Mouse (Mus musculus) adrenal gland, postnatal 25 days (tissue): Measurements from ENCODE around the gene Xkrx. TPM values are rescaled to one million over a fixed set of nuclear protein-coding genes. Genes with fewer than 3 reads are reported as not detected.
"Not testable (repeated sequence)": the region's sequence is repeated elsewhere in the genome, so short reads cannot be mapped to it uniquely, and the experiment has no call there.

Source experiments
- DNase-seq: peaks from one replicate; pipeline ENCODE4 v3.0.0; 2021; ENCODE audit warnings: mixed read lengths
- long read RNA-seq: library from polyadenylated mRNA; stranded (forward); transcript quantifications from one replicate; pipeline ENCODE4 v2.0.0, GENCODE M21; 2021
- total RNA-seq: library from RNA; stranded (reverse); gene quantifications from 2 replicates; pipeline ENCODE4 v1.2.3, GENCODE M21; 2021

Xkrx gene
- total RNA-seq, result 1.7 and 2.1 TPM in 2 replicates
- long read RNA-seq, result 0 reads

DNA sequence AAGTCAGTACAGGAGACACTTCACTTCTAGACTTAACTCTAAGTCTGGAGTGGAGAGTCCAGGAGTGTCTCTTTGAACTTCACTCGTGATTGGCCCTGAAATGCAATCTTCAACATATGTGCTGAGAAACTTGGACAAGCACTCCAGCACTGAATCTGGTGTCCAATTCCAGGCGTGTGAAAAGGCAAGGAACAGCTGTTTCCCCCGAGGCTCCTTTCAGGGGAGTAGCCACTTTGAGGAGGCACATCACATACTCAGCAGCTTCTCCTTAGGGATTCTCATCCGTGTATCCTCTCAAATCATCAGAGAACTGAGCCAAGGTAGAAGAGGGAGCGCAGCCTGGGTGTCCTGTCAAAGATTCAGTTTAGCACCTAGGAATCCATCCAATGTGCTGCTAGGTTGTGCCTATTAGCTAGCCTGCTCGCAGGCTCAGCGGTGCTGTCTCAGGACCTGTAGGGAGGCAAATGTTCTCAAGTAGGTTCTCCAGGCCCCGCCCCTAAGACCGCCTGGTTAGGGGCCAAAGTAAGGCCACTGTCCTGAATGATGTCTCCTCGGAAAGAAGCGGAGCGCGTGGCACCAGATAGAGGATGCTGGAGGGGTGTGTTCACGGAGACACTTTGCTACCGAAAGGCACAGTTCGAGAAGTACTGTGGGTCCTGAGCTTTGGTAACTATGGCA lies at the start of gene Xkrx:
Gene Xkrx, minus strand, starts transcription at position 34 of the 678 bp plus-strand sequence.
- no peak for DNase-seq

DNA sequence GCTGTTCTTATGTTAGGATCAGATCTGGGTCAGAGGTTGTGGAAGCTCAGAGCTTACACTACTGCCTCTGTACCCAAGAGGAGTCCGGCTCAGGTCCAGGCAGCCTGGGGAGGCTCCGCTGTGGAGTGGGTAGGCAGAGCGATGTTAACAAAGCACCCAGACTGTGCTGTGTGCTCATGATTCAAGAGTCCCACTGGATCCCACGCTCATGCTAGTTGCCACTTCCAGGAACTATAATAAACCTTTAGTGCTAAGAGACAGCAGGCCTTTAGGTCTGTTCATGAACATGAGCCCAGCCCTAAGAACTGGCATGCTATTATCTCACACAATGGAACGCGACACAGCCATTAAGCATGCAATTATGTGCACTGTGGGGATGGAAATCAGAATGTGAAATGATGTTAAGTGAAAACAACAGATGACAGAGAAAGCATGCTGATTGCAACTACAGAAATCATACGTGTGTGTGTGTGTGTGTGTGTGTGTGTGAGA lies 49.3 kb upstream of the Xkrx start:
- no peak for DNase-seq

DNA sequence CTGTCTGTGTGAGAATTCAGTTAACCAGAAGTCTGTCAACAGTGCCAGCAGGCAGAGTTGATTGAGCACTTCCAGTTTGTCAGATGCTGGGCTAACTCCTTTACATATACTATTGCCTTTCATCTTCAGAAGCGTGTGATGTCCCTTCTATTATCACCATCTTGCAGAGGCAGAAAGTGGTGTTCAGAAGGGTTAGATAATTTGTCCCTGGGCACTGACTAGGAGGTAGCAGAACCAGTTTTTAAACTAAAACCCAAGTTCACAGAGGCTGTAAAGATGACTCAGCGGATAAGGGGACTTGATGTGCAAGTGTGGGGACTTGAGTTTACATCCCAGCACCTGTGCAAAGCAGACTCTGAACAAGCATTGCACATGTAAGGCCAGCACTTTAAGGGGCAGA lies 46.6 kb upstream of the Xkrx start:
- no peak for DNase-seq

DNA sequence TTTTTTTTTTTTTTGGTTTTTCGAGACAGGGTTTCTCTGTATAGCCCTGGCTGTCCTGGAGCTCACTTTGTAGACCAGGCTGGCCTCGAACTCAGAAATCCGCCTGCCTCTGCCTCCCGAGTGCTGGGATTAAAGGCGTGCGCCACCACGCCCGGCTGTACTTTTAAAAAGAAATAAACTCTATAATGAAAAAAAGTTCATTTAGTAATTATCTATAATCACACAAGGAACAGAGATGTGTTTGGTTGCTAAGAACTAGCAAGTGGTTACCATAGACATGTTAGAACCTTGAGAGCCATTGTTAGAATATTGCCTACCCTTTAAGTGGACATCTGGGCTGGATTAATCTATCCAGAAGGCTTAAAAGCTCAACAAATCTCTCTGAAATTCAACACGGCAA lies 25.3 kb upstream of the Xkrx start, which contains the start of gene Arl13a:
Gene Arl13a, plus strand, starts transcription at position 301 of the 400 bp plus-strand sequence.
- not testable (repeated sequence) for DNase-seq

DNA sequence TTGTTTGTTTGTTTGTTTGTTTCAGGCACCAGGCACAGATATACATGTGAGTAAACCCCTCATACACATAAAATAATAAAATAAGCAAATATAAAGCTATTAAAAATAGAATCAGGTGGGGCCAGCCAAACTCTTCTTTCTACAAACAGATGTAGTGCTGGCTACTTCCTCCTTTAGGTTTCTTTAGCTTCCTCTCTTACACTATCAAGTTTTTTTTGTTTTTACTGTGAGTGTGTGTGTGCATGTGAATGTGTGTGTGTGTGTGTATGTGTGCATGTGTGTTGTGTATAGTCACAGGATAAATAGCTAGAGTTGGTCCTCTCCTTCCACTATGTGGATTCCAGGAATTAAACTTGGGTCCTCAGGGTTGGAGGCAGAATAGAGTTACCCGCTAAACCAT lies 12.8 kb upstream of the Xkrx start:
- DNase-seq, result no peak

DNA sequence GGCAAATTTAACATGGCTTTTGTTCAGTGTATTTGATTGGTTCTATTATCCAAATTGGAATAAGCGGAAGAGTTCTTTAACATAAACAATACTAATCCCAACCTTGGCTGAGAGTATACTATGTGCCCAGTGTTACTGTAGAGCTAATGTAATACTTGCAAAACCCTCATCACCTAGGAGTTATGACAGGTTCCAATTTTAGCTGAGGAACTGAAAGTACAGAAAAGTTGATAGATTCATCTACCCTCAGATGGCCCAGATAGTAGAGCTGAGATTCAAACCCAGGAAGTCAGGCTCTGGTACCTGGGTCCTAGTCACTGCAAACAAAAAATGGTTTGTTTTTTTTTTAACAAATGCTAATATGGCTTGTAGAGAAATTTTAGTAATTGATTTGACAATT lies 8.7 kb upstream of the Xkrx start:
- DNase-seq, result no peak

DNA sequence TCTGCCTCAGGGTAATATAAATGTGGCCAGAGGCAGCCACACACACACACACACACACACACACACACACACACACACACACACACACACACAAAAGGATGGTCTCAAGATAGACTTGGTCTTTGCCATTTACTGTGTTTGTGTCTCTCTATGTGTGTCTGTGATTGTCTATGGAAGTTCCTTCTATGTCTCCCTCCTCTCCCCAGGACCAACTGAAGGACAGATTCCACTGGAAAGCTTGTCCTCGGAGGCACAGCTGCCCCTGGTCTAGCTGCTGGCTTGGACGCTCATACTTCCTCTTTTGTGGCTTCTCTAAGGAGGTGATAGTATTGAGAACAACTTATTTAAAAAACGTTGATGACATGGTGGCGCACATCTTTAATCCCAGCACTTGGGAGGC lies 1.6 kb upstream of the Xkrx start:
- DNase-seq, result no peak

DNA sequence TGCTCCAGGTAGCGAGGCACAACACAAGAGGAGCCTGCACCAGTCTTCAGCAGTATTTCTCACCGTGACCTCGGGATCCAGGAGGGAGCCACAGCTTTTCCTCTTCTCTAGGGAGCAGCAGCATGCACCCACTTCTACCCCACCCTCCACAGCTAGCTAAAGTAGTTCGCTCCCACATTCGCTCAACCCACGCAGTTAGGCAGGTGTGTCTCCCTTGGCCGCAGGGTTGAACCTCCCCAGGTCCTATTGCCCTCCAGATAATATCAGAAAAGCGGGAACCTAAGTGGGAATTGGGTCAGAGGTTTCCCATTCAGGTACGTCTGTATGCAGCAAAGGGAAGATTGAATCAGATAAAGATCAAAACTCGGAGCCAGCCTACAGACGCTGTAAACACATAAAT lies 950 bp upstream of the Xkrx start:
- DNase-seq, result no peak

DNA sequence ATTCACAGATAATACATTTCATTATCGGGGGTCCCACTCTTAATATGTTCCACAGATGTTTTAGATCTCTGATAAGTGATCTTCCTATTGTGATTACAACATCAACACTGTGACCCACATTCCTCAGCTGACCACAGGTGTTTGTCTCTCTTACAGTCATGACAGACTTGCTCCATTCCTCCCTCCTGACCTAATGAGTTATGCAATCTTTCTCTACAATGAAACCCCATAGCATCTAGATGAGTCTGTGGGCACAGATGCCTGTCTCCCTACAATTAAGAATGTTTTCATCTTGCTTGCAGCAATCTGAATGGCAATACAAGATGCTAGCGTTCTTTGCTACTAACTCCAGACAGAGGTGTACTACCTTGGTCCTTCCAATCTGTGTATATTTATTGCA lies 1.4 kb downstream of the Xkrx start:
- DNase-seq, result no peak

DNA sequence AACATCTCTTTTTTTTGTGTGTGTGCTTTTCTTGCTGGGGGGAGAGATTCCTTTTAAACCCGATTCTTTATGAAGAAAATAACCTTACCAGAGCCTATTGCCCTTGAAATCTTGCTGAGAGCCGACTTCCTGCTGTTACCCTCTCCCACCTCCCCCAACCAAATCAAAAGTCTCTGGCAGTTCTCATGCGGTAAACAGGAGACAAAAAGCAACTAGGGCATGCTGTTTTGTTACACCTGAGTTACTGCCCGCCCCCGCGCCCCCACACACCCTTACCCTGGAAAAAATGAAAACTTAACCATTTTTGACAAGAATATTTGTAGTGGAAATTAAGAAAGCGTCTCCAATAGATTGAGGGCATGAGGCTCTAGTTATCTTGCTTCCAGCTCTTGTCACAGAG lies 3.7 kb downstream of the Xkrx start:
- no peak for DNase-seq

DNA sequence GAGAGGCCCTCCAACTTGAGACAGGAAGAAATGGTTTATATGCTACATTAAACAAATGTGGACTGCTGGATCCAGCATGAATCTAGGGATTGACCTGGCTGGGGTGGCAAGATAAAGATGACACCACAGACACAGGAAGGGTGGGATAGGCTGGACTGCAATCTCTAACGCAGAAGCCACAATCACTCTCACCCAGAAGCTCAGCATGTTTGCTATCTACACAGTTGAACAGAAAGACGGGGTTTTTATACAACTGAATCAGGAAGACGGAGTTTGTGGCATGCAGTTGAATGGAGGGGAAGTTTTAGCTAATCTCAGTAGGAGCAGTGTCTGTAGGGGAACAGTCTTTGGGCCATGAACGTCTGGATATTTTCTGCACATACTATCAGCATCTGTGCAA lies 19.9 kb downstream of the Xkrx start:
- no peak for DNase-seq

DNA sequence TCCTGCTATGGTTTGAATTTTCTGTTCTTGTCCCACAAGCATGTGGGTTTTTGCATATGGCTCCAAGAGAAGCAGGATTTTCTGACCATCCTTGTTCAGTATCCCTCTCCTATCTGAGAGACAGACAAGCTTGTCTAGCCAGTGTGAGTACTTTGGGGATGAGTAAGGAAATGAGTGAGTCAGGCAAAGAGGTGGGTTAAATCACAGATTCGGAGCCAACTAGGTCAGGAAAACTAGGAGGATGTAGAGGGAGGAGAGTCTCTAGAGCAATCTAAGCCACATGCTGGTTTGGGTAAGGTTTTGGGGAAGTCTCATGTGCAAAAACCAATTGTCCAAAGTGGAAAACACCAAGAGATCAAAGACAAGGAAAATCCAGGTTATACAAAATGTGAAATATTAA lies 20.3 kb downstream of the Xkrx start:
- no peak for DNase-seq

DNA sequence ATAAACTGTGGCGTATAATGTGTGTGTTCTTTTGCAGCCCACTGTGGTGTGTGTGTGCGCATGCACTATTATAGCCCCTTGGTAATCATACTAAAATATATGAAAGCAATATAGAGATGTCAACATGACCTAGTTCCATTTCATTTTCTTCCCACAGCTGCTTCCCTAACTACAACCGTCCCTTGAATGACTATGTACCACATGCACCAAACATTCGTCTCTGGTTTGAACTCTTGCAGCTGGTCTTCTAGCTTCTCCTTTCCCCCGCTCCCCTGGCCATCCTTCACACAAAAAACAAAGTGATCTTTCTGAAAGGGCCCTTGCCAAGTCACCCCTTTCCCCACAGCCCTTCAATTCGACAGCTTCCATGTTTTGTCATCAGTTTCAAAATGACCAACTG lies 21.9 kb downstream of the Xkrx start:
- no peak for DNase-seq

DNA sequence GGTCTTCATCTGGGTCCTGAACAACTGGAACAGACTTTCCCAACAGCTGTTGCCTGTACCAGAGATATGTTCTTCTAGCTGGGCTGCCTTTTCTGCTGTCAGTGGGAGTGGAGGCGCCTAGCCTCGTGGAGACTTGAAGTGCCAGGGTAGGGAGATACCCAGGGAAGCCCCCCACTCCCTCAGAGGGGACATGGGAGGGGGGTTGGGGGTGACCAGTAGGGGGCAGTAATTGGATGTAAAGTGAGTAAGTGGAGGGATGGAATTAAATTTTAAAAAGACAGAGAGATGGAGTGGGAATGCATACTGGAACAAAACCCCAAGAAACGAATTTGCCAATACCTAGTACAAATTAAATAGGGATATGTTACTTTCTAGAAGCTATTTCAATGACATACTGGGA lies 28.1 kb downstream of the Xkrx start:
- DNase-seq, result no peak

DNA sequence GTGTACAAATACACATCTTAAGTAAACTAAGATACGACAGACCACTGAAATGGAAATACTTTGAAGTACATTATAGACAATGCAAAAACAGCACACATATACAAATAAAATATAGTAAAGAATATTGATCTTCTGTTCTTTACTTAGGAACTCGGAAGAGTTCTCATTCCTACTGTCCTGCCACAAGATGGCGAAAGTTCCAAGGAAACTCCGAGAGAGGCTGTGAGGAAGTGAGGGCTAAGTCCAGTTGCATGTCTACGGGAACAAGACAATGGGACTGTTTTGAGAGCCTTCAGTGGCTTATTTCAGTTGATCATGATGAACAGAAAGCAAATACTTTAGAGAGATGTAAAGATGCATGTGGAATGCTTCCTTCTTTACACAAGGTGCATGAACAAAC lies 29.6 kb downstream of the Xkrx start:
- peak; percentile 2 for DNase-seq

DNA sequence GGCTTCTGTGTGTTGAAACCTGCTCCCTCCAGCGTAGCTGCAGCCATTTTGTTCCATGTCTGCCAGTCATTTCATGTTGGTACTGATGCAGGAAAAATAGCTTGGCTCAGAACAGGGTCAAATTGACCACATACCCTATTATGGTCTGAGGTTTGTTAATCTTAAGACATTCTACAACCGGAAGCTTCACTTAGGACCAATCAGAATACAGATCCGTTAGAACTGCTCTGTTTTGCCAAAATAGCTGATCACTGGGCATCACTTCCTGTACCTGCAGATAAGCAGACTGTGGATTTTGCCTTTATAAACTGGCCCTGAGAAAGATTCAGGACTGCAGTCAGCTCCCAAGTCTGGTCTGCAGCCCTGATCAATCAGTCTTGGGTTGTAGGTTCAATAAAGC lies 33.3 kb downstream of the Xkrx start:
- no peak for DNase-seq

DNA sequence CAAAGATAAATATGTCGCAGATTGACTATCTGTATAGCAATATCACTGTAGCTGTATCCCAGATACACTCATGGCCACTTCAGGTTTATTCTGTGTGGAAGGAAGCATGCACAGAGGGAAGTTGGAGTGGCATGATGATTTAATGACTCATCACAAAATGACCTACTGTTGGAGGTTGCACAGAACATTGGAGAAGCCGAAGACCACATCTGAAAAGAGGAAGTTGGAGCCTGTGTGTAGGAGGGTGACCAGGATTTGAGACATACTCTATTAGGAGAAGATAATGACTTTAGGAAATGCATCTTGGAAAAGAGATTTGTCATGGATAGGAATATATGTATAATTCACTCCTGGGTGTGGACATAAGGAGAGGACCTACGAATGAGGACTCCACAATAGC lies 45.5 kb downstream of the Xkrx start:
- DNase-seq, result no peak

DNA sequence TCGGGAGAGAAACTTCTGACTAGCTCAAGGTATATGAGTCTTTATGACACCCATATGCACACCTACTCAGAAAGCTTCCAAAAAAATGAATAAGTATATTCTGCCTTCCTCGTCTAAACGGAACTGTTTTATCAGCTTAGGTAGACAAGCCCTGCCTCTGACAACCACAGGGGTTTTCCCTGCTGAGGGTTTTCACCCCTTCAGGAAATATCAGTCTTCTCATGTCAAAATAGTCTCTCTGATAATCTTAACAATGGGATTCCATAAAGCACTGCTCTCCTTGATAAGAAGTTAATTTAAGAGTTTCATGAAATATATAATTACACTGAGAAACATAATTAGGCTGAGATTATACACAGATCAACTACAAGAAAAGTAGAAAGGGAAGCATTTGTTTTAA lies 50.1 kb downstream of the Xkrx start:
- DNase-seq, result no peak

DNA sequence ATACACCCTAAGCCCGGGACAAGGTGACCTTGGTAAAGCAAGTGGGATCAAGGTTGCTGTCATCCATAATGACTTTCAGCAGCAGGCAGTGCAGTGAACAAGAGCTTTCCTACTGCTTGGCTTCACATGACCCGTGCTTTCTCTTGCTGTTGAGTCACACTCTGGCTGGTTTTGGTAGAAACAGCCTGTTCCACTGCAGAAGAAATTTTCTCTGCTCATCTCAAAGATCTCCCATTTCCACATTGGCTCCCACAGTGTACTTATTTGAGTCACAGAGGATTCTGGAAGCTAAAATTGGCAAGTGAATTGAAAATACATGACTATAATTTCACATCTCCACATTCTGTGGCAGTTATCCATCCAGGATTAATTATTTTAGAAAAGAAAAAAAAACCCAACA lies 59.2 kb downstream of the Xkrx start:
- DNase-seq, result no peak

Other genes starting within 250 kb of the Xkrx start
- gene Sytl4, start 180.3 kb downstream of the Xkrx start, total RNA-seq, result 10.3 and 15.4 TPM in 2 replicates
- 32.5 and 46.5 TPM in 2 replicates for gene Cstf2, start 102.9 kb downstream of the Xkrx start, total RNA-seq
- gene Arl13a, start 25.4 kb upstream of the Xkrx start, total RNA-seq, result not detected in 2 replicates
- 0.79 TPM in 1 of 2 replicates, not detected in the other for gene Nox1, start 59.9 kb upstream of the Xkrx start, total RNA-seq
- gene Trmt2b, start 114.9 kb upstream of the Xkrx start, total RNA-seq, result 32.6 and 39.3 TPM in 2 replicates
- 216 and 250 TPM in 2 replicates for gene Tmem35a, start 133.1 kb upstream of the Xkrx start, total RNA-seq
- 3.1 and 5.5 TPM in 2 replicates for gene Cenpi, start 146.0 kb upstream of the Xkrx start, total RNA-seq
- gene Drp2, start 242.5 kb upstream of the Xkrx start, total RNA-seq, result 0.19 and 0.49 TPM in 2 replicates